Mouse (Mus musculus) stomach, postnatal 0 days (tissue): Measurements from ENCODE around the gene Gstp2.
"Not testable (repeated sequence)": the region's sequence is repeated elsewhere in the genome, so short reads cannot be mapped to it uniquely, and the experiment has no call there.

Source experiments
- CTCF ChIP-seq: IDR thresholded peaks from 2 replicates; pipeline ENCODE4 v1.5.1; 2016; ENCODE audit warnings: antibody characterized with exemption, low read depth, mild to moderate bottlenecking, moderate library complexity
- EP300 ChIP-seq: optimal IDR thresholded peaks from 2 replicates; pipeline ENCODE3; 2016; ENCODE audit warnings: antibody characterized with exemption

DNA sequence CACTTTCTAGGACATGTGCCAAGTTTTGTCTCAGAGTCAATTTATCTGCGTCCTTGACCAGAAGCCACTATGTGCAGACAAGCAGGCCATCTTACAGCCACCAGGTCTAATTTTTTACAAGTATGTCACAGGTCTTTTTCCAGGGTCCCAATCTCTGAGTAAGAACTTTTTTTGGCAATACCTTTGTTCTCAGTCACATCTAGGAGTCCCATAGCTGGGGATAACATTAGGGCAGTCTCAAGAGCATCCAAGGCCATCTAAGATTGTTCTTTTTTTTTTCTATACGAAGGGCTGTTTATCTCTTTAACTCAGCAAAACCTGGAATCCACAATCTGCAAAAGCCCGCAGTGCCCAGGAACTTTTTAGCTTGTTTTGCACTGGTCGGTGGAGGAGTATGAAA lies 17.5 kb upstream of the Gstp2 start:
- not testable (repeated sequence) for TF ChIP-seq CTCF, EP300
